Mouse (Mus musculus) Muller cell, postnatal 12 days (primary cell): ENCODE data around the gene Ndufs2.
A peak's percentile ranks its signal among the peaks of the same experiment; 100 is the strongest.
"Not testable (repeated sequence)": the region's sequence is repeated elsewhere in the genome, so short reads cannot be mapped to it uniquely, and the experiment has no call there.

Experiments used
- DNase-seq: peaks from one replicate; pipeline ENCODE4 v3.0.0-alpha.2; 2015; ENCODE audit errors: inconsistent ontology term

Ndufs2 gene

DNA sequence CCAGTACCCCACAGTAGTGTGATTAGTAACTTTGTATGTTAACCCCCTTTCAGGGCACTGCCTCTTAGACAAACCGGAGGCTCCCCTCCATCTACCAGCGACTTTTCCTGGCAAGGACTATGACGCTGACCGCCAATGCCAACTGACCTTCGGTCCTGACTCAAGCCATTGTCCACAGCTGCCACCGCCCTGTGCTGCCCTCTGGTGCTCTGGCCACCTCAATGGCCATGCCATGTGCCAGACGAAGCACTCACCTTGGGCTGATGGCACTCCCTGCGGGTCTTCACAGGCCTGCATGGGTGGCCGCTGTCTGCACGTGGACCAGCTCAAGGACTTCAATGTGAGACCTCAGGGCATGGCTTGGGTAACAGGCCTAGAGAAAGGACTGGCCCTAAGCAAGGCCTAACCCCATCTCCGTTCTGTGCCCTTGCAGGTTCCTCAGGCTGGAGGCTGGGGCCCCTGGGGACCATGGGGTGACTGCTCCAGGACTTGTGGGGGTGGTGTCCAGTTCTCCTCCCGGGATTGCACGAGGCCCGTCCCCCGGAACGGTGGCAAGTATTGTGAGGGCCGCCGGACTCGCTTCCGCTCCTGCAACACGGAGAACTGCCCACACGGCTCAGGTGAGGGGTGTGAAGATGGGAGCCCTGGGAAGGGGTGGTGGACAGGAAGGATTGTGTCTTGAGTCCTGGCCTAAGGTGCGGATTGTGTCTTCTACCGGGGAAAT is 5.1 kb upstream of the Ndufs2 start:
- DNase-seq: no peak

DNA sequence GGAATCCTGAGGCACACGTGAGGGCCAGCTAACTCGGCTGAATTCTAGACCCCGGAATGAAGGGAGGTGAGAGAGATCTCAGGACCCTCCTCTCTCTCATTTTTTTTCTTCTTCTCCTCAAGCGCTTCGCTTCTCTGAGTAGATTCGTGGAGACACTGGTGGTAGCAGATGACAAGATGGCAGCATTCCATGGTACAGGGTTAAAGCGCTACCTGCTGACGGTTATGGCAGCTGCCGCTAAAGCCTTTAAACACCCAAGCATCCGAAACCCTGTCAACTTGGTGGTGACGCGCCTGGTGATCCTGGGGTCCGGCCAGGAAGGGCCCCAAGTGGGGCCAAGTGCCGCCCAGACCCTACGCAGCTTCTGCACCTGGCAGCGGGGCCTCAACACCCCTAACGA is 1.2 kb upstream of the Ndufs2 start:
- DNase-seq: no peak

- peak; percentile 84 for DNase-seq
These were observed 571 bp upstream of the Ndufs2 start for GRCm38 (mm10) chr1:171251594-171252324.

DNA sequence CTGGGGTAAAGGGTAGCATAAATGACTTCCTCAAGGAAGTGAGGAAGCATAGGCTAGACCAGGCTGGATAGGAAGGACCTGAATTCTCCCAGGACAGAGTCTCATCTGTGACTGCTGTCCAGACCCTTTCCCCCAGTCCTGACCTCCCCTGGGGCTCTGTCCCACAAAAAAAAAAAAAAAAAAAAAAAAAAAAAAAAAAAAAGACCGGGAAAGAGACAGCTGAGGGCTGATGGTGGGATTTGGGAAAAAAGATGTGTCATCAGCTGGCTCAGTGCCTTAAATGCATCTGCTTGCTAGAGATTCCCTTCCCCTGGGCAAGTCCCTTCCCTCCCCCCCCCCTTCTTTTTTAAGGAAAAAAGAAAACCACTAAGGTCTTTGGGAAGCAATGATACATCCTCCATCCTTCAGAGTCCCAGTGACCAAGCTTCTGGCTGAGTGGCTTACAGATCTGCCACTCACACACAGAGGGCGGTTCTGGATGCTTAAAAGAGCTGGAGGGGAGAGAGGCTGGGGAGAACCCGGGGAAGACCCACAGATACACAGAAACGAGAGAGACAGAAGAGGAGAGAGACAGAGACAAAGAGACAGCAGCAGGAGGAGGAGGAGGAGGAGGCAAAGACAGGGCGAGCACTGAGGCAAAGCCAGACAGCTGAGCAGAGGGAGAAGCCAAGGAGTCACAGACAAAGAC is 1.1 kb downstream of the Ndufs2 start, which contains the start of gene Adamts4:
TSS of gene Adamts4 (plus strand) at position 509 of the 688 bp plus-strand sequence.
- DNase-seq: peak; percentile 85

DNA sequence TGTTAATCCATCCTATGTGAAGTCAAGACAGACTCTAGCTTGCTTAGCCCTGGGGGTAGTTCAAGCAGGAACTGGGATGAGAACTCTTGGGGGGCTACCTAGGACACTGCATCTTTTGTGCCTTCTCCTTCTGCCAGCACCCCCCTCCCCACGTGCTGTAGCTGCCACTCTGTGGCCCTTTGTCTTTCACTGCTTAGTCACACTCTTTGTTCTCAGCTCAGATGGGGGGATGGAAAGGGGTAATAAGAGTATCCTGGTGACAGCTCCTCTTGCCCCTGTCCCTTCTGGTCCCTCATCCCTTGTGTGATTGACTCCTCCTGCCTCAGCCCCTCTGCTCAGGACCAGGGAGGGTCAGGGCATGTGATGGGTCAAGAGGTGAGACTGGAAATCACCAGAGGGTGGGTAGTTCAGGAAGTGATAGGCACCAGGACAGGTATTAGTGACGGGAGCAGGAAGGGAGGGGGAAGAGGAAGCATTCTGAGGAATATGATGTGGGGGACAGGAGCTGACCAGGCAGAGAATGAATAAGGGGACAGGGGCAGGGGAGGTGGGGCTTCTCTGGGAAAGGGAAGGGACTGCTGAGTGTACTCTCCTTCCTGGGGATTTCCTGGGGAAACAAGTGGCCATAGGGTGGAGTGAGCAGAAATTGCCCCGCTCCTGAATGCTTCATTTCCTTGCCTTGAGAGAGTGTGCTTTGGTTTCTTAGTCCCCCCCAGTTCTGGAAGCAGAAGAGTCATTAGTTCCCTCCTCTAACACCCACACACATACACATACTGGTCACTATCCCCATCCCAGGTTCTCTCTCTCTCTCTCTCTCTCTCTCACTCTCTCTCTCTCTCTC is 2.6 kb downstream of the Ndufs2 start:
- DNase-seq: peak; percentile 77

DNA sequence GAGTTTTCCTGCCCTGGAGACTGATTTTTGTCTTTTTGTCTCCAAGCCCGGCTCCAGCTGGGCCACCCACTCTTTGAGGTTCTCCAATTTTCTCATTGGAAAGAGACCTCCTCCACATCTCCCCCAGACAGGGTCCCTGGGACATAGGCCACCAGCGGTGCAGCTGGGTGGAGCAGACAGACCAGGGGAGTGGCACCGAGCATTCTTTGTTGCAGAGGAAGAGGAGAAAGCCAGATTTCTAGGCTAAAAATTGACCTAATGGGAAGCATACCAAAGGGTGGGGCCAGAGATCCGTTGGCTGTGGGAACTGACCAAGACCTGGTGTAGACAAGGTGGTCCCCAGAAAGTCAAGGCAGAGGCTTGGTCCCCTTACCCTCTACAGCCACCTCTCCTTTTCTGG is 3.3 kb downstream of the Ndufs2 start:
- no peak for DNase-seq

- no peak for DNase-seq
These were observed 3.7 kb downstream of the Ndufs2 start for GRCm38 (mm10) chr1:171247453-171247841.

DNA sequence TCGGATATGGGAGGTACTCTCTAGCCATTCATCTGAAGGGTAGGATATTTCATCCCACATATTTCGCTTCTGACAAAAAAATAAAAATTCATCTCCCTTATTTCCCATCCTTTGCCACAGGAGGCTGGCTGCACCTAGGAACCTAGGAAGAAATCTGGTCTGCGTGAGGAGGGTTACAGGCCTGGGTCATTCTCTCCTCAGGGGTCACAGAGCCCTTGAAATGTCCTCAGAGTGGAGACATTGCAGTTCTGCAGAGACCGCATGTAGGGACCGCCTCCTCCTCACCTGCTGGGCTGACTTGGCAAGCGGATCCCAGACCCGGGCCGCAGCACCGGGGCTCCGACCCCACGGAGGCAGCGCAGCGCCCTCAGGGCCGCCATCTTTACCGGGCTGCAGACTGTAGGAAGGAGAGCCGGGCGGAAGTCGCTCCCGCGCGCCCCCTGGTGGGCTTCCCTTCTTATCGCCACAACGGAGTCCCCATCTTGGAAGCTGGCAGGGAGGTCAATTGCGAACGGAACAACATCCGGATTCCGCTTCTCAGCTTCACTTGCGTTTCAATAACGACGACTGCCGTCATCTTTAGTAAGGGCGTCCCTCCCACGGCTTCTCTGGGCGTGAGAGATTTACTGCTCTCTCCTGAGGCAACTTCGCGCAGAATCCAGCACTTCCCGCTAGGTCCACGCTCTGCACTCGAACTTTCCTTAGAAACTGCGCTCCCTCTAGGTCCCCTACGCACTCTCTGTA is 4.3 kb downstream of the Ndufs2 start:
- DNase-seq: peak; percentile 98

DNA sequence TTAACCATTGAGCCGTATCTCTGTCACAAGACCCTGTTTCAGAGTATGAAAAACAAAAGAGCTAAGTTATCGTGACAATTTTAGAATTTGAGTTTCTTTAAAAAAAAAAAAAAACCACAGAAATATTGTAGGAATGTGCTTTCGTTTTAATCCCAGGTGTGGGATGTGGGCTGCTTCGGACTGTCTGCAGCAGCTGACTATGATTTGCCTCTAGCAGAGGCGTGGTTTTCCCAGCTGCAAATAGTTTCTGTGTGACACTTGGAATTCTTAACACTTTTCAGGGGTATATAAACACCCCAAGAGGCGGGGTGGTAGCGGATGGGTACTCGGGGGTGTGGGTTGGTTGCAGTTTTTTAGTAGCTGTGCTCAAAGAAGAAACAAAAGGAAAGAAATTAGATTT is 5.8 kb downstream of the Ndufs2 start:
- no peak for DNase-seq

DNA sequence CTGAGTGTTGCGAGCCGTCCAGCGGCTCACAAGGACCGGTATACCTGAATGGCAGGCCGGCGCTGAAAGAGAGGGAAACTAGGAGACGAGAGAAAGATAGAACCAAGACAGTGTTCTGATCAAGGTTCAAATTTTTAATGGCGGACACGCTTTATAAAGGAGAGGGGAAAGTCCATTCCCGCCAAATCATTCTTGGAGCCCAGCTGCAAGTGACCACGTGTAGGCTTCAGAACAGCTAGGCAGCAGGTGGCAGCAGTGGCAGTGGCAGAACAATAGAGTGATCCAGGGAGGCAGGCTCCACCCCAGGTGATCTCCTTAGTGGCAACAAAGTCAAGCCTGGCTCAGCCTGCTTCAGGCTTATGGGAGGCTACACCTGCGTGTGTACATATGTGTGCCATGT is 9.2 kb downstream of the Ndufs2 start:
- DNase-seq: not testable (repeated sequence)

- DNase-seq: no peak
These were observed 10.3 kb downstream of the Ndufs2 start for GRCm38 (mm10) chr1:171240911-171241310.

DNA sequence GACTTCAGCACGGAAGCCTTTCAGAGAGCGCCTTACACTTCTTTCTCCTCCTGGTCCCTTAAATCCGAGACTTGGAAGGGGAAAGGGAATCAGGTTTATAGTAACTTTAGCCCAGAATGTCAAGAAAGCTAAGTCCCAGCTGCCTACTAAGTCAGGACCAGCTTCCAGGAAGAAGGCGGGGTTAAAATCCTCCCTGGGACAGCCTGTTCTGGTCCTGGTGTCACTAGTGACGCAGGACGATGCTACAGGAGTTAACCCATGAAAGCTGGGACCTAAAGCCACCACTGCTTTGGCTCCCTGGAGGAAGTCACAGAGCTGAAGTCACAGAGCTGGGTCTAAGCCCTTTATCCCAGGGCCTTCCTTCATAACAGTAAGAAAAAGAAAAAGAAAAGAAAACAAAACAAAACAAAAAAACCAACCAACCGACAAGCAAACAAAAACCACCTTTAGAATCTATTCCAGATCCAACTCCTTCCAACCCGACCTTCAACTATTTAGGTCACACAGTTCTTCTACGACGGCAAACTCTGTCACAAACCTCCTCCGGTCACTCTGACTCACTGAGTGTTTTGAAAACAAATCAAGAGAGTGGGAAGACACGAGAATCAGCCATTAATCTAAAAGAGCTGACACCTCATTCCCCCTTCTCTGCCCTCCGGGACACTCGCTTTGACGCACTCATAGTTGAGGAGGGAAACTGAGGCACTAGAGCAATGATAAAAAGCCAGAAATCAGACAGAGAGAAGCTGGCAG is 11.0 kb downstream of the Ndufs2 start:
- DNase-seq: no peak

GRCm38 (mm10) chr1:171238463-171238862 is 12.7 kb downstream of the Ndufs2 start:
- DNase-seq: no peak

- no peak for DNase-seq
These were observed 13.8 kb downstream of the Ndufs2 start for GRCm38 (mm10) chr1:171237438-171237837.

GRCm38 (mm10) chr1:171235791-171236190 is 15.4 kb downstream of the Ndufs2 start:
- no peak for DNase-seq

DNA sequence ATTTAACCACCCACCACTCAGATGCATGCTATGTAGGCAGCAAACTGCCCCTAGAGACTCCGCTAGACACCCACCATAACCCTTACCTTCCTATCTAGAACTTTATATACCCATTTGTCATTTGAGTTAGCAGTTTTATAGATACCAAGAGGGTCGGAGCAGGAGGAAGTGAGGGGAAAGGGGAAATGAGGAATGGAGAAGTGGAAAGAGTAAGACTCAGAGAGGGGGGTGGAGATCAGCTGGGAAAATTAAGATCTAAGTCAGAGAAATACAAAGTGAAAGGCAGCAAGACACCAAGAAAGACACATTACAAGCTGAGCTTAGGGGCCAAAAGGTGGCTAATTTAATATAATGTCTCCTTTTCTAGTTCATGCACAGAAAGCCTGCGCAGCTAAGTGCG is 16.6 kb downstream of the Ndufs2 start:
- DNase-seq: no peak

DNA sequence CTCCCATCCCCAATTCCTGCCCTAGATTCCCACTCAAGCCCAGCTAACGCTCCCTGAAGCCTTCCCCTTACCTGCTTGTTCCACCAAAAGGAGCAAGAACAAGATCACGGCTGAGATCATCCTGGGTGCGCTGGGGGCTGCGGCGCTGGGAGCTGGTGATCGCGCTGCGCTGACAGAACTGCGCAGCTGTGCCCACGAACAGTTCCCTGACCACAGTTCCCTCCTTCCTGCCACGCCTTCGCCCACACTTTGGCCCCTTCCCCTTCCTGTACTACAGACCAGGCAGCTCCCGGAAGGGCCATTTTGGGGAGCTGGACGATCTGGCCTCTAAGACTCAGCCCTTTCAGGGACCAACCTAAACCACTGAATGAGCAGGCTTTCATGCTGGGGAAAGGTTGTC is 17.1 kb downstream of the Ndufs2 start, which contains the start of gene Fcer1g:
TSS of gene Fcer1g (minus strand) at position 240 of the 400 bp plus-strand sequence.
- no peak for DNase-seq

GRCm38 (mm10) chr1:171232800-171233730 is 18.1 kb downstream of the Ndufs2 start:
- DNase-seq: no peak

DNA sequence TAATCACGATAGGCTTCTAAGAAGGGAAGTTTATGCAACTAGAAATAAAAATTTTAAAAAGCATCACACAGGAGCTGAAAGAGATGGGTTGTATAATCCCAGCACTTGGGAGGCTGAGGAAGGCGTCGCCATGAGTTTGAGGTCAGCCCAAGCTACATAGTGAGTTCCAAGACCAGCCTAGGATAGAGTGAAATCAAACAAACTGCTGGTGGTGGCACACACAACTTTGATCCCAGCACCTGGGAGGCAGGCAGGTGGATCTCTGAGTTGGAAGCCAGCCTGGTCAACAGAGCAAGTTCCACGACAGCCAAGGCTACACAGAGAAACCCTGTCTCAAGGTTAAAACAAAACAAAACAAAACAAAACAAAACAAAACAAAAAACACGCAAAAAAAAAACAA is 18.8 kb downstream of the Ndufs2 start:
- no peak for DNase-seq
